Mouse (Mus musculus): ENCODE data around the gene Plxnd1. TPM values are rescaled to one million over a fixed set of nuclear protein-coding genes. Genes with fewer than 3 reads are reported as not detected.

Gene Plxnd1
- polyA plus RNA-seq, 1 experiment from 2014 or later = 42.3 TPM

- no peak for ATAC-seq (replicated peaks; ENCODE audit: low FRiP score, low read depth)
- Histone ChIP-seq H3K4me1 (replicated peaks; ENCODE audit: insufficient read depth, low read length) (no peaks in the 10 kb centered on the region), H3K4me3 (replicated peaks; ENCODE audit: low read depth, low read length) (no peak overlapping the region), H3K4me2 (ENCODE audit: low read length) (no peak overlapping the region), H3K27ac (no peak overlapping the region), H3K36me3 (ENCODE audit: insufficient read depth, low read length) (peaks cover 21% of the 10 kb centered on the region), H3K27me3 (ENCODE audit: insufficient read depth, low read length) (no peaks in the 10 kb centered on the region), H3K9ac (ENCODE audit: low read depth, low read length) (no peak overlapping the region), H3K9me3 (replicated peaks; ENCODE audit: low read length) (peaks cover 9% of the 10 kb centered on the region)
- TF ChIP-seq CTCF (IDR thresholded peaks at IDR 0.05; ENCODE audit: low read depth) = no peak
- DNase-seq (ENCODE audit: low spot score) = no peak
- WGBS = 88% methylated on average over 4 of the region's 4 CpGs
Measured at GRCm38 (mm10) chr6:116024666-116025065, 29.9 kb upstream of the Plxnd1 start.

GRCm38 (mm10) chr6:116021961-116022485 is 27.2 kb upstream of the Plxnd1 start:
- H3K27ac ChIP-seq = no peak overlapping the region
- no peaks in the 10 kb centered on the region for H3K27me3 ChIP-seq (ENCODE audit: insufficient read depth, low read length)
- no peak for TF ChIP-seq CTCF (IDR thresholded peaks at IDR 0.05; ENCODE audit: low read depth)
- ATAC-seq (replicated peaks; ENCODE audit: low FRiP score, low read depth) = no peak
- H3K4me3 ChIP-seq (replicated peaks; ENCODE audit: low read depth, low read length) = no peak overlapping the region
- H3K36me3 ChIP-seq (ENCODE audit: insufficient read depth, low read length) = peaks cover 21% of the 10 kb centered on the region
- no peak overlapping the region for H3K9ac ChIP-seq (ENCODE audit: low read depth, low read length)
- DNase-seq (ENCODE audit: low spot score) = no peak
- H3K4me1 ChIP-seq (replicated peaks; ENCODE audit: insufficient read depth, low read length) = no peaks in the 10 kb centered on the region
- H3K4me2 ChIP-seq (ENCODE audit: low read length) = no peak overlapping the region
- peaks cover 9% of the 10 kb centered on the region for H3K9me3 ChIP-seq (replicated peaks; ENCODE audit: low read length)
- 88% methylated on average over 9 of the region's 9 CpGs for WGBS

GRCm38 (mm10) chr6:116015902-116016301 is 21.1 kb upstream of the Plxnd1 start:
- DNase-seq (ENCODE audit: low spot score) = no peak
- Histone ChIP-seq H3K4me2 (ENCODE audit: low read length) (no peak overlapping the region), H3K9ac (ENCODE audit: low read depth, low read length) (no peak overlapping the region), H3K9me3 (replicated peaks; ENCODE audit: low read length) (no peaks in the 10 kb centered on the region), H3K36me3 (ENCODE audit: insufficient read depth, low read length) (peaks cover 5% of the 10 kb centered on the region; the same call in 1 of the 2 replicates), H3K27me3 (ENCODE audit: insufficient read depth, low read length) (no peaks in the 10 kb centered on the region), H3K4me1 (replicated peaks; ENCODE audit: insufficient read depth, low read length) (no peaks in the 10 kb centered on the region), H3K4me3 (replicated peaks; ENCODE audit: low read depth, low read length) (no peak overlapping the region), H3K27ac (no peak overlapping the region)
- 83% methylated on average over 3 of the region's 3 CpGs for WGBS
- no peak for TF ChIP-seq CTCF (IDR thresholded peaks at IDR 0.05; ENCODE audit: low read depth)
- no peak for ATAC-seq (replicated peaks; ENCODE audit: low FRiP score, low read depth)

GRCm38 (mm10) chr6:116014111-116014510 is 19.3 kb upstream of the Plxnd1 start:
- no peak for ATAC-seq (replicated peaks; ENCODE audit: low FRiP score, low read depth)
- 68% methylated on average over 6 of the region's 6 CpGs for WGBS

GRCm38 (mm10) chr6:116013687-116014086 is 18.9 kb upstream of the Plxnd1 start:
- no peak for ATAC-seq (replicated peaks; ENCODE audit: low FRiP score, low read depth)
- no peaks in the 10 kb centered on the region for H3K36me3 ChIP-seq (ENCODE audit: insufficient read depth, low read length)
- no peak for DNase-seq (ENCODE audit: low spot score)
- 50% methylated on average over 3 of the region's 3 CpGs for WGBS
- no peaks in the 10 kb centered on the region for H3K9me3 ChIP-seq (replicated peaks; ENCODE audit: low read length)
- no peak overlapping the region for H3K4me2 ChIP-seq (ENCODE audit: low read length)
- no peak for TF ChIP-seq CTCF (IDR thresholded peaks at IDR 0.05; ENCODE audit: low read depth)
- no peaks in the 10 kb centered on the region for H3K27me3 ChIP-seq (ENCODE audit: insufficient read depth, low read length)
- no peak overlapping the region for H3K4me3 ChIP-seq (replicated peaks; ENCODE audit: low read depth, low read length)
- H3K4me1 ChIP-seq (replicated peaks; ENCODE audit: insufficient read depth, low read length) = no peaks in the 10 kb centered on the region
- no peak overlapping the region for H3K9ac ChIP-seq (ENCODE audit: low read depth, low read length)
- no peak overlapping the region for H3K27ac ChIP-seq

More at GRCm38 (mm10) chr6:116014111-116014510, 19.3 kb upstream of the Plxnd1 start:
- Histone ChIP-seq H3K27ac (no peak overlapping the region), H3K9ac (ENCODE audit: low read depth, low read length) (no peak overlapping the region), H3K27me3 (ENCODE audit: insufficient read depth, low read length) (no peaks in the 10 kb centered on the region), H3K4me2 (ENCODE audit: low read length) (no peak overlapping the region), H3K4me1 (replicated peaks; ENCODE audit: insufficient read depth, low read length) (no peaks in the 10 kb centered on the region), H3K36me3 (ENCODE audit: insufficient read depth, low read length) (no peaks in the 10 kb centered on the region; the same call in 1 of the 2 replicates), H3K9me3 (replicated peaks; ENCODE audit: low read length) (no peaks in the 10 kb centered on the region), H3K4me3 (replicated peaks; ENCODE audit: low read depth, low read length) (no peak overlapping the region)
- TF ChIP-seq CTCF (IDR thresholded peaks at IDR 0.05; ENCODE audit: low read depth) = no peak
- no peak for DNase-seq (ENCODE audit: low spot score)

GRCm38 (mm10) chr6:116010541-116010940 is 15.7 kb upstream of the Plxnd1 start:
- Histone ChIP-seq H3K9me3 (replicated peaks; ENCODE audit: low read length) (no peaks in the 10 kb centered on the region), H3K4me3 (replicated peaks; ENCODE audit: low read depth, low read length) (no peak overlapping the region), H3K9ac (ENCODE audit: low read depth, low read length) (no peak overlapping the region), H3K36me3 (ENCODE audit: insufficient read depth, low read length) (no peaks in the 10 kb centered on the region), H3K27ac (no peak overlapping the region), H3K27me3 (ENCODE audit: insufficient read depth, low read length) (no peaks in the 10 kb centered on the region), H3K4me2 (ENCODE audit: low read length) (no peak overlapping the region), H3K4me1 (replicated peaks; ENCODE audit: insufficient read depth, low read length) (peaks cover 13% of the 10 kb centered on the region)
- peak; percentile 99 for TF ChIP-seq CTCF (IDR thresholded peaks at IDR 0.05; ENCODE audit: low read depth)
- WGBS = 2% methylated on average over 6 of the region's 6 CpGs
- ATAC-seq (replicated peaks; ENCODE audit: low FRiP score, low read depth) (no peak), DNase-seq (ENCODE audit: low spot score) (peak; percentile 83)

GRCm38 (mm10) chr6:116009426-116009825 is 14.6 kb upstream of the Plxnd1 start:
- ATAC-seq (replicated peaks; ENCODE audit: low FRiP score, low read depth) = no peak
- DNase-seq (ENCODE audit: low spot score) = peak; percentile 58
- TF ChIP-seq CTCF (IDR thresholded peaks at IDR 0.05; ENCODE audit: low read depth) = no peak
- 65% methylated on average over 12 of the region's 12 CpGs for WGBS
- Histone ChIP-seq H3K9me3 (replicated peaks; ENCODE audit: low read length) (no peaks in the 10 kb centered on the region), H3K9ac (ENCODE audit: low read depth, low read length) (no peak overlapping the region), H3K27ac (peak overlapping the region; percentile 50; the same call in 1 of the 2 replicates), H3K4me1 (replicated peaks; ENCODE audit: insufficient read depth, low read length) (peaks cover 21% of the 10 kb centered on the region), H3K36me3 (ENCODE audit: insufficient read depth, low read length) (no peaks in the 10 kb centered on the region), H3K27me3 (ENCODE audit: insufficient read depth, low read length) (no peaks in the 10 kb centered on the region), H3K4me2 (ENCODE audit: low read length) (no peak overlapping the region), H3K4me3 (replicated peaks; ENCODE audit: low read depth, low read length) (no peak overlapping the region)

All from kidney, postnatal 0 days (tissue).